Mouse (Mus musculus) small intestine, adult 2 months (tissue): ENCODE results near the gene Sirt7.

Source experiments
- CTCF ChIP-seq: fragments of 200-500 bp; IDR thresholded peaks from 2 replicates; pipeline ENCODE4 v1.5.1; 2012; ENCODE audit warnings: low read depth, mild to moderate bottlenecking, control low read depth, inconsistent platforms, low read length, moderate library complexity, mixed read lengths; ENCODE audit not compliant: insufficient replicate concordance, insufficient read length; ENCODE audit errors: extremely low read depth
- POLR2A ChIP-seq: fragments of 200-500 bp; IDR thresholded peaks from 2 replicates; pipeline ENCODE4 v1.6.1; 2012; ENCODE audit warnings: low read depth, mild to moderate bottlenecking, control low read depth, inconsistent platforms, low read length, moderate library complexity

GRCm38 (mm10) chr11:120631726-120632448 lies 6.8 kb upstream of the Sirt7 start:
- TF ChIP-seq CTCF (no peak), POLR2A (no peak)
